Mouse (Mus musculus) ES-E14 (cell line): Measurements from ENCODE around the gene Atad1. TPM values are rescaled to one million over a fixed set of nuclear protein-coding genes. Genes with fewer than 3 reads are reported as not detected.

Source experiments
- DNase-seq: peaks from one replicate; pipeline ENCODE4 v3.0.0-alpha.2; 2013; ENCODE audit warnings: low read depth, low spot score
- H3K27ac ChIP-seq: 2 replicates; pipeline ENCODE4 v1.5.1; 2012; ENCODE audit warnings: low read depth, mild to moderate bottlenecking, low read length, moderate library complexity, mixed read lengths; ENCODE audit not compliant: poor library complexity, insufficient read depth, severe bottlenecking
- H3K36me3 ChIP-seq: 2 replicates; pipeline ENCODE4 v1.6.1; 2012; ENCODE audit warnings: mild to moderate bottlenecking, low read length, moderate library complexity, mixed read lengths; ENCODE audit not compliant: control insufficient read depth, poor library complexity, insufficient read depth, severe bottlenecking
- H3K4me1 ChIP-seq, 2 experiments: fragments of 150-350 bp in 1 of 2; sonication (generic) in 1 of 2; 2 replicates each; pipeline ENCODE4 v1.6.1; 2012; ENCODE audit warnings: low read length in 2 of 2, mild to moderate bottlenecking in 1 of 2, mixed read lengths in 1 of 2; ENCODE audit not compliant: control insufficient read depth in 2 of 2, insufficient read depth in 2 of 2, poor library complexity in 1 of 2
- H3K4me3 ChIP-seq, 2 experiments: fragments of 150-350 bp in 1 of 2; sonication (generic) in 1 of 2; 2 replicates each; pipeline ENCODE4 v1.5.1; 2012; ENCODE audit warnings: low read length in 2 of 2, low read depth in 1 of 2, mild to moderate bottlenecking in 1 of 2, mixed read lengths in 1 of 2; ENCODE audit not compliant: insufficient read depth in 1 of 2, poor library complexity in 1 of 2, severe bottlenecking in 1 of 2
- H3K9ac ChIP-seq: 2 replicates; pipeline ENCODE4 v1.6.1; 2012; ENCODE audit warnings: low read depth, mild to moderate bottlenecking, low read length, mixed read lengths; ENCODE audit not compliant: poor library complexity, insufficient read depth, severe bottlenecking
- H3K9me3 ChIP-seq: fragments of 150-350 bp; sonication (generic); 2 replicates; pipeline ENCODE4 v1.6.1; 2012; ENCODE audit warnings: low read depth, mild to moderate bottlenecking, low read length; ENCODE audit not compliant: control insufficient read depth, insufficient read depth
- CHD2 ChIP-seq: IDR thresholded peaks from 2 replicates; pipeline ENCODE4 v1.6.1; 2014; ENCODE audit warnings: mild to moderate bottlenecking, low read depth, low read length, inconsistent platforms
- HCFC1 ChIP-seq: IDR thresholded peaks from 2 replicates; pipeline ENCODE4 v1.6.1; 2012; ENCODE audit warnings: low read length, inconsistent platforms, borderline replicate concordance; ENCODE audit not compliant: insufficient read depth
- MAFK ChIP-seq: IDR thresholded peaks from 2 replicates; pipeline ENCODE4 v1.6.1; 2014; ENCODE audit warnings: mild to moderate bottlenecking, low read depth, low read length, inconsistent platforms; ENCODE audit not compliant: insufficient read depth
- ZC3H11A ChIP-seq: IDR thresholded peaks from 2 replicates; pipeline ENCODE4 v1.6.1; 2012; ENCODE audit warnings: low read depth, mild to moderate bottlenecking, inconsistent platforms, low read length, borderline replicate concordance
- ZNF384 ChIP-seq: IDR thresholded peaks from 2 replicates; pipeline ENCODE4 v1.6.1; 2012; ENCODE audit warnings: low read depth, low read length, inconsistent platforms
- in situ Hi-C, 2 experiments: fragments of 600-800 bp; cut with MboI; formaldehyde crosslinking; loops; one replicate each; pipeline ENCODE4 v1.15.1; 2025; ENCODE audit warnings: low sequenced_read_pairs in 2 of 2, inconsistent platforms in 1 of 2; ENCODE audit not compliant: unreplicated experiment in 2 of 2
- total RNA-seq: library from RNA; depleted of rRNA; stranded (reverse); fragments of 300-350 nt; gene quantifications from 2 replicates; pipeline ENCODE4 v1.2.3, GENCODE M21; 2012

Gene Atad1
- total RNA-seq, 1 experiment, result 84.9 TPM

- no peak overlapping the region for H3K9ac ChIP-seq
- TF ChIP-seq HCFC1 (no peak), ZC3H11A (no peak), MAFK (no peak), ZNF384 (no peak), CHD2 (no peak)
- no peak for DNase-seq
- no peaks in the 10 kb centered on the region for H3K9me3 ChIP-seq
- no peaks in the 10 kb centered on the region for H3K4me1 ChIP-seq
- in situ Hi-C loops, result no loop called here
- H3K27ac ChIP-seq, result no peak overlapping the region
- H3K36me3 ChIP-seq, result no peaks in the 10 kb centered on the region
- H3K4me3 ChIP-seq, result no peak overlapping the region
Observed at GRCm38 (mm10) chr19:32641995-32642394, 97.6 kb downstream of the Atad1 start.

- TF ChIP-seq ZC3H11A, result no peak
- no peak for TF ChIP-seq CHD2
- TF ChIP-seq HCFC1, result no peak
- no peak for TF ChIP-seq ZNF384
- TF ChIP-seq MAFK, result no peak
- no peaks in the 10 kb centered on the region for H3K9me3 ChIP-seq
- in situ Hi-C loops, result no loop called here
- no peak overlapping the region for H3K27ac ChIP-seq
- H3K36me3 ChIP-seq, result no peaks in the 10 kb centered on the region
- no peaks in the 10 kb centered on the region for H3K4me1 ChIP-seq
- no peak overlapping the region for H3K9ac ChIP-seq
- no peak for DNase-seq
- H3K4me3 ChIP-seq, result no peak overlapping the region
Observed at GRCm38 (mm10) chr19:32641535-32641934, 98.1 kb downstream of the Atad1 start.

GRCm38 (mm10) chr19:32638276-32638903, 101.2 kb downstream of the Atad1 start:
- H3K4me1 ChIP-seq, result peaks cover 0 to 4% of the 10 kb centered on the region in 2 experiments; a peak in 1 of 4 replicates
- H3K9ac ChIP-seq, result no peak overlapping the region
- H3K4me3 ChIP-seq, result no peak overlapping the region
- no peaks in the 10 kb centered on the region for H3K9me3 ChIP-seq
- in situ Hi-C loops, result no loop called here
- no peak for TF ChIP-seq HCFC1
- TF ChIP-seq ZC3H11A, result no peak
- no peak for DNase-seq
- H3K27ac ChIP-seq, result no peak overlapping the region
- no peaks in the 10 kb centered on the region for H3K36me3 ChIP-seq

- Histone ChIP-seq H3K27ac (no peak overlapping the region), H3K9me3 (no peaks in the 10 kb centered on the region), H3K4me1 (peaks cover 0 to 4% of the 10 kb centered on the region in 2 experiments; a peak in 1 of 4 replicates), H3K36me3 (no peaks in the 10 kb centered on the region), H3K4me3 (no peak overlapping the region), H3K9ac (no peak overlapping the region)
- in situ Hi-C loops, result no loop called here
- DNase-seq, result no peak
- TF ChIP-seq ZC3H11A, result no peak
- TF ChIP-seq HCFC1, result no peak
- no peak for TF ChIP-seq ZNF384
- TF ChIP-seq MAFK, result no peak
- no peak for TF ChIP-seq CHD2
Observed at GRCm38 (mm10) chr19:32637357-32638275, 102.0 kb downstream of the Atad1 start.
